Mouse (Mus musculus) hindbrain, embryonic 12.5 days (tissue): ENCODE measurements at regions not wholly inside any gene's neighbourhood (a gene's known extent, or its start where the extent isn't known, plus 50 kb on each side); places are given as distances from the start of the nearest gene placed in this dataset.

Experiments
- ATAC-seq: fragments of 200-750 bp; cut with Nextera tagmentation; 2 replicates; pipeline ENCODE4 v1.8.0; 2017; ENCODE audit warnings: moderate TSS enrichment; ENCODE audit not compliant: low FRiP score
- H3K27ac ChIP-seq: fragments of 300-500 bp; sonication (generic); 2 replicates; pipeline ENCODE4 v1.5.1; 2016; ENCODE audit warnings: mild to moderate bottlenecking
- H3K27me3 ChIP-seq: fragments of 300-500 bp; sonication (generic); 2 replicates; pipeline ENCODE4 v1.6.1; 2016; ENCODE audit warnings: mild to moderate bottlenecking
- H3K36me3 ChIP-seq: fragments of 300-500 bp; sonication (generic); 2 replicates; pipeline ENCODE4 v1.6.1; 2016; ENCODE audit warnings: mild to moderate bottlenecking
- H3K4me1 ChIP-seq: fragments of 300-500 bp; sonication (generic); 2 replicates; pipeline ENCODE4 v1.6.1; 2016
- H3K4me2 ChIP-seq: fragments of 300-500 bp; sonication (generic); replicated peaks from 2 replicates; pipeline ENCODE4 v1.6.1; 2016; ENCODE audit warnings: mild to moderate bottlenecking
- H3K4me3 ChIP-seq: fragments of 300-500 bp; sonication (generic); 2 replicates; pipeline ENCODE4 v1.5.1; 2016; ENCODE audit warnings: mild to moderate bottlenecking
- H3K9ac ChIP-seq: fragments of 300-500 bp; sonication (generic); 2 replicates; pipeline ENCODE4 v1.6.1; 2016; ENCODE audit warnings: mild to moderate bottlenecking, moderate library complexity
- H3K9me3 ChIP-seq: fragments of 300-500 bp; sonication (generic); replicated peaks from 2 replicates; pipeline ENCODE4 v1.6.1; 2016; ENCODE audit warnings: mild to moderate bottlenecking
- WGBS: fragments of 180-500 bp; shearing (Covaris S2); methylation state at CpG from one replicate; pipeline ENCODE4 v1.1.7; 2016; 5-methylcytosine and 5-hydroxymethylcytosine counted together

GRCm38 (mm10) chr14:24969584-24969983, 482.7 kb downstream of the Rps24 start:
- Histone ChIP-seq H3K9me3 (no peaks in the 10 kb centered on the region), H3K9ac (no peak overlapping the region), H3K4me1 (peaks cover 18% of the 10 kb centered on the region), H3K27me3 (no peaks in the 10 kb centered on the region), H3K27ac (no peak overlapping the region), H3K4me2 (no peak overlapping the region), H3K4me3 (no peak overlapping the region), H3K36me3 (no peaks in the 10 kb centered on the region)
- ATAC-seq: no peak
- WGBS: 75% methylated on average over 2 of the region's 2 CpGs

- no peak for ATAC-seq
- WGBS: 91% methylated on average over 7 of the region's 7 CpGs
- H3K4me3 ChIP-seq: no peak overlapping the region
- H3K36me3 ChIP-seq: no peaks in the 10 kb centered on the region
- H3K4me2 ChIP-seq: no peak overlapping the region
- H3K27me3 ChIP-seq: no peaks in the 10 kb centered on the region
- no peaks in the 10 kb centered on the region for H3K9me3 ChIP-seq
- peaks cover 18% of the 10 kb centered on the region for H3K4me1 ChIP-seq
- H3K27ac ChIP-seq: no peak overlapping the region
- H3K9ac ChIP-seq: no peak overlapping the region
Measured at GRCm38 (mm10) chr14:24972357-24972756, 485.4 kb downstream of the Rps24 start.

DNA sequence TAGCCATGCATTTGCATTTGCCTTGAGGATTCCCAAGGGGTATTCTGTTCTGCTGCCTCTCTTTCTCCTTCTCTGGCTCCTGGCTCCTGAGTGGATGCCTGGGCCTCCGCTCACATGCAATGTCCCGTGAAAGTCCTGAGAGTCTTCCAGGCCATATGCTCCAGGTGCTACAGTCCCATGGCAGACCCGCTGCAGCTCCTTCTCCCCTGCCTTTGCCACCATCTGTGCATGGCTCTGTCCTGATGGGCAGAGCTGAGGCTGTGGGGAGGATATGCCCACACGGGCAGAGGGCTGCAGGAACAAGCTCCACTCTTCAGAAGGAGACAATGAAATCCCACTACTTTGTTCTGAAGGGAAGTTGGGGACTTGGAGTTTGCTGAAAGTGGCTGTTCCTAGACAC, 485.9 kb upstream of the Zmiz1 start:
- Histone ChIP-seq H3K27ac (no peak overlapping the region), H3K4me3 (no peak overlapping the region), H3K4me1 (peaks cover 18% of the 10 kb centered on the region), H3K27me3 (no peaks in the 10 kb centered on the region), H3K4me2 (no peak overlapping the region), H3K9me3 (no peaks in the 10 kb centered on the region), H3K9ac (no peak overlapping the region), H3K36me3 (no peaks in the 10 kb centered on the region)
- ATAC-seq: no peak
- 72% methylated on average over 4 of the region's 4 CpGs for WGBS

- H3K4me1 ChIP-seq: peaks cover 18% of the 10 kb centered on the region
- H3K27me3 ChIP-seq: no peaks in the 10 kb centered on the region
- no peaks in the 10 kb centered on the region for H3K9me3 ChIP-seq
- WGBS: 63% methylated on average over 4 of the region's 4 CpGs
- H3K4me3 ChIP-seq: no peak overlapping the region
- H3K36me3 ChIP-seq: no peaks in the 10 kb centered on the region
- no peak overlapping the region for H3K4me2 ChIP-seq
- no peak overlapping the region for H3K9ac ChIP-seq
- H3K27ac ChIP-seq: no peak overlapping the region
- no peak for ATAC-seq
Measured at GRCm38 (mm10) chr14:24973591-24973990, 485.4 kb upstream of the Zmiz1 start.

- Histone ChIP-seq H3K27ac (0 out of 2 replicates have a peak overlapping the region, but pooled peaks have one; percentile 52), H3K4me2 (no peak overlapping the region)
Measured at GRCm38 (mm10) chr14:24982489-24982888, 476.5 kb upstream of the Zmiz1 start.

DNA sequence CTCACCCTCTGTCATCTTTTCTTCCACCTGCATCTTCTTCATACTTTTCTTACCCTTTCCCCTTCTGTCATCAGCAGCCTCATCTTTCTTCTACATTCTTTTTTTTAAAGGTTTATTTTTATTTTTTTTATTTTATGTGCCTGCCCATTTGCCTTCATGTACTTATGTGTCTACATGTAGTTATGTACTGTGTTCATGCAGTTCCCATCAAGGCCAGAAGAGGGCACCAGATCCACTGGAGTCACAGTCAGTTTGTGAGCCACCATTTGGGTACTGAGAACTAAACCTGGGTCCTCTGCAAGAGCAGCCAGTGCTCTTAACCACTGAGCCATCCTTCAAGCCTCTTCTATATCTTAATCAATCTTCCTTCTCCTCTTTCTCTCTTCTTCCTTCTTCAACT, 475.7 kb upstream of the Zmiz1 start:
- no peaks in the 10 kb centered on the region for H3K27me3 ChIP-seq
- H3K4me3 ChIP-seq: no peak overlapping the region
- H3K27ac ChIP-seq: no peak overlapping the region
- H3K4me1 ChIP-seq: peaks cover 12% of the 10 kb centered on the region
- H3K9ac ChIP-seq: no peak overlapping the region
- H3K36me3 ChIP-seq: no peaks in the 10 kb centered on the region
- H3K9me3 ChIP-seq: no peaks in the 10 kb centered on the region
- no peak overlapping the region for H3K4me2 ChIP-seq
- no peak for ATAC-seq

More at GRCm38 (mm10) chr14:24982489-24982888, 476.5 kb upstream of the Zmiz1 start:
- Histone ChIP-seq H3K4me3 (no peak overlapping the region), H3K9me3 (no peaks in the 10 kb centered on the region), H3K9ac (no peak overlapping the region), H3K27me3 (no peaks in the 10 kb centered on the region), H3K36me3 (no peaks in the 10 kb centered on the region), H3K4me1 (peaks cover 12% of the 10 kb centered on the region)
- 60% methylated on average over 8 of the region's 8 CpGs for WGBS
- ATAC-seq: no peak

GRCm38 (mm10) chr14:24985806-24986359, 473.1 kb upstream of the Zmiz1 start:
- no peak overlapping the region for H3K9ac ChIP-seq
- H3K4me2 ChIP-seq: no peak overlapping the region
- no peaks in the 10 kb centered on the region for H3K9me3 ChIP-seq
- ATAC-seq: no peak
- no peak overlapping the region for H3K4me3 ChIP-seq
- 68% methylated on average over 6 of the region's 6 CpGs for WGBS
- H3K36me3 ChIP-seq: no peaks in the 10 kb centered on the region
- peaks cover 12% of the 10 kb centered on the region for H3K4me1 ChIP-seq
- H3K27me3 ChIP-seq: no peaks in the 10 kb centered on the region
- no peak overlapping the region for H3K27ac ChIP-seq

- no peak overlapping the region for H3K27ac ChIP-seq
- peaks cover 12% of the 10 kb centered on the region for H3K4me1 ChIP-seq
- no peak for ATAC-seq
- WGBS: 82% methylated on average over 4 of the region's 4 CpGs
- no peaks in the 10 kb centered on the region; the same call in 1 of the 2 replicates for H3K9me3 ChIP-seq
- no peaks in the 10 kb centered on the region for H3K36me3 ChIP-seq
- H3K9ac ChIP-seq: no peak overlapping the region
- no peak overlapping the region for H3K4me3 ChIP-seq
- H3K4me2 ChIP-seq: no peak overlapping the region
- H3K27me3 ChIP-seq: no peaks in the 10 kb centered on the region
Measured at GRCm38 (mm10) chr14:24986404-24986803, 472.6 kb upstream of the Zmiz1 start.

DNA sequence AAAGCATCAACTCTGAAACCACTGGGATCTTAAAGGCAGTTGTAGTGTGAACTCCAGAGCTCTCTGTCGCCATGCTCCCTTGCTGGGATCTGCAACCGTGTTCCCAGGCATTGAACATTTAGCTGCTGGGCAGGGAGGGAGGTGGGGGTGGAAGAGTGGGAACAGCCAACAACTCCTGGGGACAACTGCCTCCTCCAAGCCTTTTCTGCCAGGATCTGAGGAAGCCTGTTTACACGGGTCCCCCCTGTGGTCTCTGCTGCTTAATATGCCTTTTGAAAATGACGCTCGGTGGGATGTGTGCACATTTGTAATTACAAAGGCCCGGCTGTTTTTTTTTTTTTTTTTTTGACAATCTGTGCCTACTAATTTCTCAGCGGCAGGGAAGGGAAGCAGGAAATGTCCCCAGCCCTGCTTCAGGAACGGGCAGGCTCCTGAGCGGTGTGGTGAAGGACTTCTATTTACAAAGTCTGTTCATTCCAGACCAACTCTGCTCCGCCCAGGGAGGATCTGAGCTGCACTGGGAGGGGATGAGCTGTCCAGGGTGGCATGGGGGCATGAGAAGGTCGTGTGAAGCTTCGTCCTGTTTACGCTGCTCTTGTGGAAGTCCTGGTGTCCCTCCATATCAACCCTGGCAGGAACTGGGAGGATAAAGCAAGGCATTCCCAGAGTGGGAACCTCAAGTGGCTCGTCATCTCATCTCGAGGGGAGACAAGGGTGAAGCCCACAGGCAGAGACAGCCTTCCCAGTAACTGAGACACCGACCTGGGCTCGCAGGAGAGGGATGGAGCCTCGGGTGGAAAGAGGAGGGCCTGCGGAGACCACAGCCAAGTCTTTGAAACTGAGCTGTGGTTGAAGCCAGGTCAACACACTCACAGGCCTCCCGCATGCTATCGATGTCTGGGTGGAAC, 465.0 kb upstream of the Zmiz1 start:
- peaks cover 50% of the 10 kb centered on the region for H3K4me1 ChIP-seq
- no peaks in the 10 kb centered on the region for H3K27me3 ChIP-seq
- H3K36me3 ChIP-seq: no peaks in the 10 kb centered on the region
- no peak for ATAC-seq
- 36% methylated on average over 21 of the region's 21 CpGs for WGBS
- H3K4me3 ChIP-seq: no peak overlapping the region
- H3K4me2 ChIP-seq: peak overlapping the region; percentile 17; the same call in 1 of the 2 replicates
- H3K9ac ChIP-seq: no peak overlapping the region
- peak overlapping the region; percentile 79 for H3K27ac ChIP-seq
- H3K9me3 ChIP-seq: no peaks in the 10 kb centered on the region; the same call in none of the 2 replicates

- peaks cover 50% of the 10 kb centered on the region for H3K4me1 ChIP-seq
- no peaks in the 10 kb centered on the region; the same call in none of the 2 replicates for H3K9me3 ChIP-seq
- no peak overlapping the region for H3K4me3 ChIP-seq
- H3K27me3 ChIP-seq: no peaks in the 10 kb centered on the region; the same call in 1 of the 2 replicates
- peak overlapping the region; percentile 79 for H3K27ac ChIP-seq
- ATAC-seq: no peak
- no peak overlapping the region for H3K4me2 ChIP-seq
- no peak overlapping the region for H3K9ac ChIP-seq
- H3K36me3 ChIP-seq: no peaks in the 10 kb centered on the region
- 48% methylated on average over 7 of the region's 7 CpGs for WGBS
Measured at GRCm38 (mm10) chr14:24995226-24995625, 463.8 kb upstream of the Zmiz1 start.

DNA sequence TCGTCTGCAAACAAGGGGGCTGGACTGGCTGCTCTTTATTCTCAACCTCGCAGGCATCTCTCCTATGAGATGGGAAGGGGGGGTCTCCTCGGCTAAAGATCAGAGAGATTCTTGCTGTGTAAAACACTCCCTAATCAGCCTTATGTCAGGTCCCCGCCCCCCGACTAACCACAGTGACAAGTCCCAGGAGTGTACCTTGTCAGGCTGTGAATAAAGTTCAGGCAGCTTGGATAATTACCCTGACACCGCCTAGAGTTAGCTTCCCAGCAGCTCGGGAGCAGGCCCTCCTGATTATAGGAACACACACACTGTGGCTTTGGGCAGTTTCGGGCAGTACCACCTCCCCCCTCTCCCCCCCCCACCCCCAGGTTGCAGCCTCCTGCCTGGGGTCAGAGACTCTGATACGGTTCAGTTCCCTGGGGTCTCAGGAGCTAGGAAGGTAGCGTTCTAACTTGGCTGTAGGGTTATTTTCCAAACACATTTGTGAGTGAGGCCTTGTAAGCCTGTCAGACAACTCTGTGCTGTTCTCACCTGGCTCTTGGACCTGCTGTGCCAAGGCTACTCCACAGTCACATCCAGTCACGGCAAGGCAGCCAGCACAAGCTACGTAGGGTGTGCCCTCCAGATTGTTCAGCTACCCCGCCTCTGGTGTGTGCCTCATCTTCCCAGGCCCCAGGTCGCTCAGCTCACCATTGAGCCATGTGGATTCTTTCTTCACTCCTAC, 461.0 kb upstream of the Zmiz1 start:
- Histone ChIP-seq H3K27me3 (peaks cover 3% of the 10 kb centered on the region; the same call in 1 of the 2 replicates), H3K4me3 (no peak overlapping the region), H3K36me3 (no peaks in the 10 kb centered on the region), H3K4me2 (no peak overlapping the region), H3K27ac (peak overlapping the region; percentile 5; the same call in 1 of the 2 replicates), H3K9me3 (no peaks in the 10 kb centered on the region), H3K4me1 (peaks cover 49% of the 10 kb centered on the region), H3K9ac (no peak overlapping the region)
- peak; percentile 71 for ATAC-seq
- WGBS: 27% methylated on average over 14 of the region's 14 CpGs

GRCm38 (mm10) chr14:24999008-24999572, 459.9 kb upstream of the Zmiz1 start:
- Histone ChIP-seq H3K4me1 (peaks cover 39% of the 10 kb centered on the region), H3K27ac (peak overlapping the region; percentile 23; the same call in 1 of the 2 replicates), H3K9ac (no peak overlapping the region), H3K4me3 (no peak overlapping the region), H3K36me3 (no peaks in the 10 kb centered on the region), H3K9me3 (no peaks in the 10 kb centered on the region), H3K4me2 (no peak overlapping the region), H3K27me3 (peaks cover 3% of the 10 kb centered on the region; the same call in 1 of the 2 replicates)
- no peak for ATAC-seq
- 69% methylated on average over 3 of the region's 3 CpGs for WGBS
